ENCODE assay signal across 7 mouse cellular contexts in the genomic region with DNA sequence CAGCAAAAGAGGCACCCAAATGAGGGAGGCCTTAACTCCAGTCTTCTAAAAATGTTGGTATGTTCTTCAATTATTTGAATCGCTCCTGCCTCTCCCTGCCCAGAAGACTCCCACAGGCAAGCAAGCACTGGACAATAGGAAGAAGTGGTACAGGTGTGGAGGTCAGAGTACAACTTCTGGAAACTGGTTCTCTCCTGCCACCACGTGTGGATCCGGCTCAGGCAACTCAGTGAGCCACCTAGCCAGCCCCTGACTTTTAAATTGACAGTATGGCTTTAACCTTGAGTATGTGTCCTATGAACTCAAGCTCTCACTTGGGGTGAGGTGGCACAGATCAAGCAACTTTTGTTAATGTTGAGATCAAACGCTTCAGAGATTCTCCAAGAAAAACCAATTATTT. TPM values are rescaled to one million over a fixed set of nuclear protein-coding genes. Genes with fewer than 3 reads are reported as not detected.
DNase-seq lines count a peak whose midpoint lies in the region; ATAC-seq and TF ChIP-seq lines count a peak whose summit lies in the region.

No protein-coding gene starts in this region.

- WGBS in hindbrain, embryonic 12.5 days: 8% methylated on average over 4 of the region's 4 CpGs
- 3% methylated on average over 4 of the region's 4 CpGs for WGBS in liver, embryonic 14.5 days (ENCODE audit: insufficient replicate concordance)

- H3K9me3 ChIP-seq in hindbrain, embryonic 12.5 days (replicated peaks): no peaks in the 10 kb centered on the region
- no peaks in the 10 kb centered on the region for H3K9me3 ChIP-seq in liver, embryonic 14.5 days (ENCODE audit: control insufficient read depth, low read length)

- no peak for ATAC-seq in hindbrain, embryonic 12.5 days (ENCODE audit: low FRiP score)
- no peak for ATAC-seq in liver, embryonic 14.5 days (ENCODE audit: insufficient read depth)

- H3K4me1 ChIP-seq in hindbrain, embryonic 12.5 days: peaks cover 19% of the 10 kb centered on the region
- peaks cover 2 to 7% of the 10 kb centered on the region in 2 experiments; a peak in 2 of 4 replicates for H3K4me1 ChIP-seq in liver, embryonic 14.5 days (replicated peaks; ENCODE audit: control insufficient read depth in 2 of 2, insufficient read depth in 2 of 2, low read length in 1 of 2)

- peaks cover 48% of the 10 kb centered on the region for H3K79me2 ChIP-seq in C2C12 (ENCODE audit: control insufficient read depth, insufficient read depth)

- peak overlapping the region; percentile 96 for H3K9ac ChIP-seq in hindbrain, embryonic 12.5 days
- H3K9ac ChIP-seq in liver, embryonic 14.5 days (replicated peaks): peak overlapping the region; percentile 83

- peak overlapping the region; percentile 90 for H3K4me2 ChIP-seq in hindbrain, embryonic 12.5 days (replicated peaks)
- H3K4me2 ChIP-seq in liver, embryonic 14.5 days (ENCODE audit: low read depth): peak overlapping the region; percentile 76

- TF ChIP-seq EP300 in liver, embryonic 14.5 days (IDR thresholded peaks at IDR 0.05; ENCODE audit: low read depth): no peak

- H3K4me3 ChIP-seq in C2C12 (ENCODE audit: insufficient read depth, poor library complexity, severe bottlenecking): peak overlapping the region; percentile 95
- H3K4me3 ChIP-seq in hindbrain, embryonic 12.5 days: peak overlapping the region; percentile 93
- H3K4me3 ChIP-seq in liver, embryonic 14.5 days (ENCODE audit: insufficient read depth in 1 of 2, low read depth in 2 of 2, low read length in 2 of 2): peak overlapping the region; percentile 79 to 97

- H3K36me3 ChIP-seq in C2C12 (ENCODE audit: control insufficient read depth, insufficient read depth): peaks cover 47% of the 10 kb centered on the region
- peaks cover 22% of the 10 kb centered on the region for H3K36me3 ChIP-seq in hindbrain, embryonic 12.5 days
- peaks cover 4% of the 10 kb centered on the region for H3K36me3 ChIP-seq in liver, embryonic 14.5 days (replicated peaks; ENCODE audit: control insufficient read depth, insufficient read depth, low read depth)

- intact Hi-C loops in left cerebral cortex, postnatal 25 days (cut with DNase I): loop anchor here (5.0 kb wide), 1 partner anchor 75 kb away; the partner anchor contains the start of gene Frmpd1
- intact Hi-C loops in left cerebral cortex, postnatal 36 days (cut with DNase I): no loop called here

- peak overlapping the region; percentile 100 for H3ac ChIP-seq in C2C12 (ENCODE audit: control insufficient read depth, insufficient read length, low read depth)

- no peaks in the 10 kb centered on the region for H3K27me3 ChIP-seq in C2C12 (ENCODE audit: control insufficient read depth, insufficient read depth, insufficient read length)
- H3K27me3 ChIP-seq in hindbrain, embryonic 12.5 days: no peaks in the 10 kb centered on the region
- no peaks in the 10 kb centered on the region for H3K27me3 ChIP-seq in liver, embryonic 14.5 days (ENCODE audit: control insufficient read depth, insufficient read depth, low read length)

- H3K79me3 ChIP-seq in C2C12 (ENCODE audit: low read depth): peaks cover 36% of the 10 kb centered on the region

- H3K27ac ChIP-seq in hindbrain, embryonic 12.5 days: no peak overlapping the region
- H3K27ac ChIP-seq in liver, embryonic 14.5 days: no peak overlapping the region

- peak; percentile 66 for DNase-seq in ES-CJ7 (ENCODE audit: low read depth, low spot score)
- DNase-seq in liver, embryonic 14.5 days (ENCODE audit: low read depth in 3 of 3, low spot score in 3 of 3): no peak
- no peak for DNase-seq in left cerebral cortex, postnatal 25 days (ENCODE audit: low spot score in 2 of 2)
- no peak for DNase-seq in left cerebral cortex, postnatal 36 days (ENCODE audit: low spot score in 2 of 2)
- no peak for DNase-seq in left cerebral cortex, adult 8-10 months (ENCODE audit: low spot score in 2 of 2)

- no peak for TF ChIP-seq CTCF in C2C12 (IDR thresholded peaks at IDR 0.05; ENCODE audit: control insufficient read depth, insufficient read depth, insufficient read length)
- no peak for TF ChIP-seq CTCF in liver, embryonic 14.5 days (IDR thresholded peaks at IDR 0.05; ENCODE audit: low read depth)

TF ChIP-seq in C2C12, 6 proteins besides CTCF, POLR2A, EP300 and RAD21:
- TF ChIP-seq CEBPB (IDR thresholded peaks at IDR 0.05; ENCODE audit: low read depth): no peak
- no peak for TF ChIP-seq MYOG (IDR thresholded peaks at IDR 0.05; ENCODE audit: control insufficient read depth, extremely low read depth, insufficient read length)
- no peak for TF ChIP-seq MAX (IDR thresholded peaks at IDR 0.05)
- no peak for TF ChIP-seq FOSL1 (IDR thresholded peaks at IDR 0.05; ENCODE audit: insufficient read depth, low read length, poor library complexity, severe bottlenecking)
- TF ChIP-seq MYOD1 (IDR thresholded peaks at IDR 0.05; ENCODE audit: control insufficient read depth, insufficient read length, low read depth): no peak
- TF ChIP-seq USF1 (IDR thresholded peaks at IDR 0.05; ENCODE audit: low read depth): no peak

RNA-seq across cellular contexts. Expression of gene Tomm5, which starts 0.8 kb away (rescaled TPM):
- 552 TPM for polyA plus RNA-seq in C2C12 (2012; fragmentation: generic; extraction: Trizol)
- polyA plus RNA-seq in hindbrain, embryonic 12.5 days (2016; fragmentation: Nextera tagmentation; extraction: Ambion mirVana): 137 and 148 TPM in 2 replicates
- 126 and 145 TPM in 2 replicates for polyA plus RNA-seq in liver, embryonic 14.5 days (2012; rRNA removed)
- polyA plus RNA-seq in liver, embryonic 14.5 days (2014; fragmentation: Nextera tagmentation; extraction: Ambion mirVana): 209 and 213 TPM in 2 replicates
- 10 to 100 TPM; 65.5 to 75.5 TPM for total RNA-seq in left cerebral cortex, postnatal 25 days (2021)
- 10 to 100 TPM; 63.4 to 70.2 TPM for total RNA-seq in left cerebral cortex, postnatal 36 days (2021)
- total RNA-seq in left cerebral cortex, adult 8-10 months (2022): 10 to 100 TPM; 51.0 to 66.8 (median 61.3) TPM

RNA-seq across cellular contexts. Expression of gene Fbxo10, which starts 22.7 kb away (rescaled TPM):
- polyA plus RNA-seq in C2C12 (2012; fragmentation: generic; extraction: Trizol): 9.7 TPM
- polyA plus RNA-seq in hindbrain, embryonic 12.5 days (2016; fragmentation: Nextera tagmentation; extraction: Ambion mirVana): 17.5 and 17.6 TPM in 2 replicates
- polyA plus RNA-seq in liver, embryonic 14.5 days (2012; rRNA removed): 3.5 and 4.3 TPM in 2 replicates
- polyA plus RNA-seq in liver, embryonic 14.5 days (2014; fragmentation: Nextera tagmentation; extraction: Ambion mirVana): 2.4 and 3.4 TPM in 2 replicates
- total RNA-seq in left cerebral cortex, postnatal 25 days (2021): 10 to 100 TPM; 35.3 to 35.9 TPM
- 10 to 100 TPM; 30.3 to 34.8 TPM for total RNA-seq in left cerebral cortex, postnatal 36 days (2021)
- total RNA-seq in left cerebral cortex, adult 8-10 months (2022): 10 to 100 TPM; 30.5 to 33.5 (median 31.9) TPM
